Mouse (Mus musculus) MN1 (cell line): ENCODE measurements at regions not wholly inside any gene's neighbourhood (a gene's known extent, or its start where the extent isn't known, plus 50 kb on each side); places are given as distances from the start of the nearest gene placed in this dataset.

Experiments used
- DNase-seq: peaks from one replicate; pipeline ENCODE4 v3.0.0-alpha.2; 2016; ENCODE audit warnings: low spot score

- no peak for DNase-seq
These were observed 84.5 kb upstream of the Smim23 start for GRCm38 (mm10) chr11:32908723-32909411.

GRCm38 (mm10) chr11:32907520-32908233 is 83.3 kb upstream of the Smim23 start:
- no peak for DNase-seq

- DNase-seq = no peak
These were observed 79.6 kb upstream of the Smim23 start for GRCm38 (mm10) chr11:32903970-32904369.

GRCm38 (mm10) chr11:32903389-32903788 is 79.0 kb upstream of the Smim23 start:
- DNase-seq = no peak

- DNase-seq = no peak
These were observed 78.5 kb upstream of the Smim23 start for GRCm38 (mm10) chr11:32902923-32903322.

- DNase-seq = no peak
These were observed 76.0 kb upstream of the Smim23 start for GRCm38 (mm10) chr11:32900437-32900836.

- DNase-seq = no peak
These were observed 75.3 kb upstream of the Smim23 start for GRCm38 (mm10) chr11:32899604-32900216.

GRCm38 (mm10) chr11:32895400-32895799 is 71.0 kb upstream of the Smim23 start:
- no peak for DNase-seq

- DNase-seq = no peak
These were observed 68.9 kb upstream of the Smim23 start for GRCm38 (mm10) chr11:32893146-32893903.

GRCm38 (mm10) chr11:32892496-32892895 is 68.1 kb upstream of the Smim23 start:
- no peak for DNase-seq

- DNase-seq = no peak
These were observed 64.8 kb upstream of the Smim23 start for GRCm38 (mm10) chr11:32889248-32889647.

GRCm38 (mm10) chr11:32884744-32885143 is 60.3 kb upstream of the Smim23 start:
- no peak for DNase-seq

GRCm38 (mm10) chr11:32883062-32883852 is 58.9 kb upstream of the Smim23 start:
- DNase-seq = no peak

GRCm38 (mm10) chr11:32878967-32879366 is 54.6 kb upstream of the Smim23 start:
- no peak for DNase-seq
